Mouse (Mus musculus): ENCODE results near the gene Gm20388. TPM values are rescaled to one million over a fixed set of nuclear protein-coding genes. Genes with fewer than 3 reads are reported as not detected.

Gm20388 gene
- total RNA-seq (2014; fragmentation: Nextera tagmentation) (7.1 and 23.8 TPM in 2 replicates), total RNA-seq (2017) (18.5 and 25.8 TPM in 2 replicates)

GRCm38 (mm10) chr8:119910547-119911257 lies at the start of gene Gm20388:
Gm20388 (plus strand) TSS chr8:119910841.
- peak; percentile 82 for ATAC-seq (replicated peaks; ENCODE audit: poor library complexity, severe bottlenecking)

GRCm38 (mm10) chr8:119861706-119862389 lies 48.8 kb upstream of the Gm20388 start, which contains the start of gene Klhl36:
Klhl36 (plus strand) TSS chr8:119862266.
- ATAC-seq (replicated peaks; ENCODE audit: poor library complexity, severe bottlenecking), result peak; percentile 92

GRCm38 (mm10) chr8:119862390-119862734 lies 48.3 kb upstream of the Gm20388 start:
- ATAC-seq (replicated peaks; ENCODE audit: poor library complexity, severe bottlenecking), result no peak

- ATAC-seq (replicated peaks; ENCODE audit: poor library complexity, severe bottlenecking), result no peak
Measured at GRCm38 (mm10) chr8:119862749-119863148, 47.9 kb upstream of the Gm20388 start.

- ATAC-seq (replicated peaks; ENCODE audit: poor library complexity, severe bottlenecking), result no peak
Measured at GRCm38 (mm10) chr8:119869616-119870015, 41.0 kb upstream of the Gm20388 start.

GRCm38 (mm10) chr8:119873181-119873580 lies 37.5 kb upstream of the Gm20388 start:
- ATAC-seq (replicated peaks; ENCODE audit: poor library complexity, severe bottlenecking), result no peak

- ATAC-seq (replicated peaks; ENCODE audit: poor library complexity, severe bottlenecking), result no peak
Measured at GRCm38 (mm10) chr8:119881301-119881700, 29.3 kb upstream of the Gm20388 start.

GRCm38 (mm10) chr8:119881917-119882316 lies 28.7 kb upstream of the Gm20388 start:
- no peak for ATAC-seq (replicated peaks; ENCODE audit: poor library complexity, severe bottlenecking)

GRCm38 (mm10) chr8:119883281-119883680 lies 27.4 kb upstream of the Gm20388 start:
- ATAC-seq (replicated peaks; ENCODE audit: poor library complexity, severe bottlenecking), result no peak

- ATAC-seq (replicated peaks; ENCODE audit: poor library complexity, severe bottlenecking), result no peak
Measured at GRCm38 (mm10) chr8:119885612-119886011, 25.0 kb upstream of the Gm20388 start.

- peak; percentile 84 for ATAC-seq (replicated peaks; ENCODE audit: poor library complexity, severe bottlenecking)
Measured at GRCm38 (mm10) chr8:119887130-119887529, 23.5 kb upstream of the Gm20388 start.

GRCm38 (mm10) chr8:119888012-119888411 lies 22.6 kb upstream of the Gm20388 start:
- no peak for ATAC-seq (replicated peaks; ENCODE audit: poor library complexity, severe bottlenecking)

GRCm38 (mm10) chr8:119897069-119897468 lies 13.6 kb upstream of the Gm20388 start:
- no peak for ATAC-seq (replicated peaks; ENCODE audit: poor library complexity, severe bottlenecking)

- peak; percentile 53 for ATAC-seq (replicated peaks; ENCODE audit: poor library complexity, severe bottlenecking)
Measured at GRCm38 (mm10) chr8:119897933-119898332, 12.7 kb upstream of the Gm20388 start.

- ATAC-seq (replicated peaks; ENCODE audit: poor library complexity, severe bottlenecking), result no peak
Measured at GRCm38 (mm10) chr8:119901349-119901748, 9.3 kb upstream of the Gm20388 start.

- no peak for ATAC-seq (replicated peaks; ENCODE audit: poor library complexity, severe bottlenecking)
Measured at GRCm38 (mm10) chr8:119901952-119902351, 8.7 kb upstream of the Gm20388 start.

- ATAC-seq (replicated peaks; ENCODE audit: poor library complexity, severe bottlenecking), result no peak
Measured at GRCm38 (mm10) chr8:119904323-119904911, 6.2 kb upstream of the Gm20388 start.

GRCm38 (mm10) chr8:119909944-119910546 lies 596 bp upstream of the Gm20388 start, which contains the start of gene Usp10:
Usp10 (plus strand) TSS chr8:119910360.
- ATAC-seq (replicated peaks; ENCODE audit: poor library complexity, severe bottlenecking), result no peak

- no peak for ATAC-seq (replicated peaks; ENCODE audit: poor library complexity, severe bottlenecking)
Measured at GRCm38 (mm10) chr8:119911258-119911962, 769 bp downstream of the Gm20388 start.

- no peak for ATAC-seq (replicated peaks; ENCODE audit: poor library complexity, severe bottlenecking)
Measured at GRCm38 (mm10) chr8:119912643-119913042, 2.0 kb downstream of the Gm20388 start.
